Mouse (Mus musculus) hindbrain, embryonic 14.5 days (tissue): ENCODE results near the gene Pdzd2. TPM values are rescaled to one million over a fixed set of nuclear protein-coding genes. Genes with fewer than 3 reads are reported as not detected.

Experiments
- ATAC-seq: fragments of 200-750 bp; cut with Nextera tagmentation; 2 replicates; pipeline ENCODE4 v1.8.0; 2017; ENCODE audit warnings: moderate number of reproducible peaks, mild to moderate bottlenecking, moderate TSS enrichment, moderate library complexity; ENCODE audit not compliant: low FRiP score
- DNase-seq: peaks from one replicate; pipeline ENCODE4 v3.0.0-alpha.2; 2015; ENCODE audit warnings: low spot score
- H3K27ac ChIP-seq: fragments of 300-500 bp; sonication (generic); 2 replicates; pipeline ENCODE4 v1.5.1; 2014; ENCODE audit warnings: mild to moderate bottlenecking, moderate library complexity
- H3K27me3 ChIP-seq: fragments of 300-500 bp; sonication (generic); 2 replicates; pipeline ENCODE4 v1.6.1; 2014; ENCODE audit warnings: mild to moderate bottlenecking, low read length, mixed read lengths; ENCODE audit not compliant: control insufficient read depth, insufficient read depth
- H3K36me3 ChIP-seq: fragments of 300-500 bp; sonication (generic); replicated peaks from 2 replicates; pipeline ENCODE4 v1.6.1; 2014; ENCODE audit not compliant: control insufficient read depth, insufficient read depth
- H3K4me1 ChIP-seq: fragments of 300-500 bp; sonication (generic); replicated peaks from 2 replicates; pipeline ENCODE4 v1.6.1; 2014; ENCODE audit warnings: antibody characterized with exemption, low read length, mixed read lengths; ENCODE audit not compliant: control insufficient read depth, insufficient read depth
- H3K4me2 ChIP-seq: fragments of 300-500 bp; sonication (generic); replicated peaks from 2 replicates; pipeline ENCODE4 v1.6.1; 2014; ENCODE audit warnings: mild to moderate bottlenecking, moderate library complexity
- H3K4me3 ChIP-seq: fragments of 300-500 bp; sonication (generic); replicated peaks from 2 replicates; pipeline ENCODE4 v1.5.1; 2014; ENCODE audit warnings: mild to moderate bottlenecking, low read length
- H3K9ac ChIP-seq: fragments of 300-500 bp; sonication (generic); 2 replicates; pipeline ENCODE4 v1.6.1; 2014
- H3K9me3 ChIP-seq: fragments of 300-500 bp; sonication (generic); 2 replicates; pipeline ENCODE4 v1.6.1; 2016; ENCODE audit warnings: low read length; ENCODE audit not compliant: control insufficient read depth
- WGBS: fragments of 180-500 bp; shearing (Covaris S2); extraction: QIAGEN DNeasy Blood & Tissue Kit; methylation state at CpG from one replicate; pipeline ENCODE4 v1.1.7; 2014; 5-methylcytosine and 5-hydroxymethylcytosine counted together
- polyA plus RNA-seq: library from polyadenylated mRNA; unstranded; fragments of >200 nt; fragmentation: Nextera tagmentation; extraction: Ambion mirVana; gene quantifications from 2 replicates; pipeline ENCODE4 v1.2.1, GENCODE M21; 2014

Pdzd2 gene
- polyA plus RNA-seq, 1 experiment from 2014 or later = 15.5 TPM

DNA sequence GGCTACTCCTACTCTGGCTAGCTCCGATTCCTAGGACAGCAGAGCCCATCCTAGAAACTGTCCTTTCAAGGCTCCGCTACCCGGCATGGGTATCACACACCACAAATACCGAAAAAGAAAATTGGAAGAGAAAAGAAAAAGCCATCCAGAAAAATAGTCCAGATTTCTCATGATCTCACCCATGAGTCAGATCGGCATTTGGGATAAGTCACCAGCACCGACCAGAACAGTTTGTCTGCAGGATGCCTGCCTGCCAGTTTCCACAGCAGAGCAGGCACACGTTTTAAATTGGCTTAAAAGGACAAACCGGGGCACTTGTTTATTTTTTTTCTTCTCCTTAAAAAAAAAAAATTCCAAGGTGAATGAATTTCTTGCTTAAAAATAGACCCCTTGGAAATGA, 22.8 kb downstream of the Pdzd2 start:
- no peak for ATAC-seq
- H3K4me1 ChIP-seq = no peaks in the 10 kb centered on the region
- no peak for DNase-seq
- no peaks in the 10 kb centered on the region for H3K27me3 ChIP-seq
- 89% methylated on average over 8 of the region's 8 CpGs for WGBS
- H3K4me3 ChIP-seq = no peak overlapping the region
- no peak overlapping the region for H3K9ac ChIP-seq
- no peaks in the 10 kb centered on the region for H3K9me3 ChIP-seq
- H3K27ac ChIP-seq = no peak overlapping the region
- no peaks in the 10 kb centered on the region for H3K36me3 ChIP-seq
- no peak overlapping the region for H3K4me2 ChIP-seq

DNA sequence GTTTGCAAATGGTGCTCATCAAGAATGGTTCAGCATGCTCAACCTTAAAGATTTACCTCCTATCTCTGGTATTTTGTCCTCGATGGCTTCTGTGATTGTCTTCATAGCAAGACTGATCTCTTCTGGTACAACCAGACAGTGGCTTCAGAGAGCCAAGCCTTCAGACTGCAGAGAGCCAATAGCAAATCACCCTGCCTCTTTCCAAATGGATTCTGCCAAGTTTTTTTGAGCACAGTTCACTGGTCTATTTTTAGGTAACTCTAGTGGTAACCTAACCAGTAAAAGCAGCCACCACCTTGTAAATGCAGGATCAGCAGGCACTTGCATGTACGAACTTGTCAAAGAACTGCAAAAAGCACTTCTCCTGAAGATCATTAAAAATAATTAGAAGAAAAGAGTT, 25.4 kb downstream of the Pdzd2 start:
- ATAC-seq (no peak), DNase-seq (no peak)
- Histone ChIP-seq H3K27me3 (no peaks in the 10 kb centered on the region), H3K9ac (no peak overlapping the region), H3K4me1 (no peaks in the 10 kb centered on the region), H3K4me3 (no peak overlapping the region), H3K4me2 (no peak overlapping the region), H3K27ac (no peak overlapping the region), H3K9me3 (no peaks in the 10 kb centered on the region), H3K36me3 (no peaks in the 10 kb centered on the region)
- WGBS = 92% methylated on average over 2 of the region's 2 CpGs

GRCm38 (mm10) chr15:12713216-12713615, 26.5 kb downstream of the Pdzd2 start:
- WGBS = 72% methylated on average over 2 of the region's 2 CpGs

GRCm38 (mm10) chr15:12710036-12710435, 29.7 kb downstream of the Pdzd2 start:
- Histone ChIP-seq H3K4me3 (no peak overlapping the region), H3K9ac (no peak overlapping the region), H3K4me2 (no peak overlapping the region), H3K9me3 (no peaks in the 10 kb centered on the region), H3K4me1 (no peaks in the 10 kb centered on the region), H3K27ac (no peak overlapping the region), H3K27me3 (no peaks in the 10 kb centered on the region), H3K36me3 (no peaks in the 10 kb centered on the region)
- no peak for ATAC-seq
- WGBS = 95% methylated on average over 3 of the region's 3 CpGs
- DNase-seq = no peak

More at GRCm38 (mm10) chr15:12713216-12713615, 26.5 kb downstream of the Pdzd2 start:
- H3K4me3 ChIP-seq = no peak overlapping the region
- no peak for DNase-seq
- no peaks in the 10 kb centered on the region for H3K27me3 ChIP-seq
- H3K4me1 ChIP-seq = no peaks in the 10 kb centered on the region
- no peaks in the 10 kb centered on the region for H3K9me3 ChIP-seq
- ATAC-seq = no peak
- no peak overlapping the region for H3K4me2 ChIP-seq
- H3K9ac ChIP-seq = no peak overlapping the region
- H3K36me3 ChIP-seq = no peaks in the 10 kb centered on the region
- H3K27ac ChIP-seq = no peak overlapping the region

GRCm38 (mm10) chr15:12708297-12708696, 31.4 kb downstream of the Pdzd2 start:
- Histone ChIP-seq H3K4me2 (no peak overlapping the region), H3K9ac (no peak overlapping the region), H3K9me3 (no peaks in the 10 kb centered on the region), H3K27ac (no peak overlapping the region), H3K27me3 (no peaks in the 10 kb centered on the region), H3K36me3 (no peaks in the 10 kb centered on the region), H3K4me3 (no peak overlapping the region), H3K4me1 (no peaks in the 10 kb centered on the region)
- WGBS = 0% methylated on average over 1 of the region's 1 CpGs
- ATAC-seq (no peak), DNase-seq (no peak)

DNA sequence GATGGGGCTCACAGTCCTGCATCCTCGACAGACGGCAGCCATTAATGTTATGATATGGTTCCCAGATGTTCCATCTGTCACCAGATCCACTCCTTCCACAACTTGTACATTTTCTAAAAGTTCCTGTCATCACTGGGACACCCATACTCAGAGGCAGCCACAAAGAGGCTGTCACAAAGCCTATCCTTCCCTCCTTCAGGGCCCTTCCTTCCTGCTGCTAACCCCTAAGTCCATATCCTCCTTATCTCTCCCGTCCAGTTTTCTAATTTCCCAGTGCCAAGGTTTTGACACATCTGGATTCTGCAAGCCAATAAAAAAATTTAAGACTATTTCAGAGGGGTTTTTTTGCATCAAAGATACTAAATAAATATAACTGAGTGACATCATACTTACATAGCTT, 32.8 kb downstream of the Pdzd2 start:
- Histone ChIP-seq H3K9ac (no peak overlapping the region), H3K4me2 (no peak overlapping the region), H3K27me3 (no peaks in the 10 kb centered on the region), H3K27ac (no peak overlapping the region), H3K36me3 (no peaks in the 10 kb centered on the region), H3K4me1 (no peaks in the 10 kb centered on the region), H3K9me3 (no peaks in the 10 kb centered on the region), H3K4me3 (no peak overlapping the region)
- DNase-seq (no peak), ATAC-seq (no peak)
- 85% methylated on average over 3 of the region's 3 CpGs for WGBS

DNA sequence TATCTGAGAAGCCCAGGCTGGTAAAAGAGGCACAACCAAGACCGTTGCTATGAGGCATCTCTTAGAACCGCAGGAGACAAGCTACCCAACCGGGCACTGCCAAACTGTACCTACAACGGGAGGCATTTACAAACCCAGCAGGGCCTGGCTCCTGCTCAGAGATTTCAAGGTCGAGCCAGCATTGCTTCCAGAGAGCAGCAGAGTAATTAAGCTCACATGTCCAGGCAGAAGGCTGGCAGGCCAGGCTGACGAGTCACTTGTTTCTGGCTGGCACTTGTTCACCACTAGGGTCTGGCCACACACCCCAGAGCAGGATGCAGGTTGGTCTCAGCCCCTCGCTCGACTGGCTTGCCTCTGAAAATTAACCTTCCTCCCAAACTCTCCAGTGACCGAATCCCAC, 39.4 kb downstream of the Pdzd2 start:
- ATAC-seq = peak; percentile 69; the same call in 1 of the 2 replicates
- no peak overlapping the region for H3K4me3 ChIP-seq
- WGBS = 45% methylated on average over 9 of the region's 9 CpGs

GRCm38 (mm10) chr15:12697741-12698140, 42.0 kb downstream of the Pdzd2 start:
- no peaks in the 10 kb centered on the region for H3K27me3 ChIP-seq
- no peaks in the 10 kb centered on the region for H3K9me3 ChIP-seq
- no peak for DNase-seq
- H3K9ac ChIP-seq = no peak overlapping the region
- peaks cover 6% of the 10 kb centered on the region; the same call in 1 of the 2 replicates for H3K4me1 ChIP-seq
- 60% methylated on average over 7 of the region's 7 CpGs for WGBS
- no peak overlapping the region for H3K4me2 ChIP-seq
- no peak overlapping the region for H3K4me3 ChIP-seq
- ATAC-seq = no peak
- H3K36me3 ChIP-seq = no peaks in the 10 kb centered on the region
- H3K27ac ChIP-seq = no peak overlapping the region

More for the DNA sequence above, 39.4 kb downstream of the Pdzd2 start:
- Histone ChIP-seq H3K4me1 (peaks cover 6% of the 10 kb centered on the region; the same call in 1 of the 2 replicates), H3K4me2 (no peak overlapping the region), H3K36me3 (no peaks in the 10 kb centered on the region), H3K27ac (no peak overlapping the region), H3K9me3 (no peaks in the 10 kb centered on the region), H3K27me3 (no peaks in the 10 kb centered on the region), H3K9ac (no peak overlapping the region)
- DNase-seq = peak; percentile 35

GRCm38 (mm10) chr15:12696889-12697288, 42.8 kb downstream of the Pdzd2 start:
- 38% methylated on average over 8 of the region's 8 CpGs for WGBS
- Histone ChIP-seq H3K4me2 (no peak overlapping the region), H3K9ac (no peak overlapping the region), H3K9me3 (no peaks in the 10 kb centered on the region), H3K36me3 (no peaks in the 10 kb centered on the region), H3K4me3 (no peak overlapping the region), H3K4me1 (peaks cover 6% of the 10 kb centered on the region; the same call in 1 of the 2 replicates), H3K27ac (no peak overlapping the region), H3K27me3 (no peaks in the 10 kb centered on the region)
- ATAC-seq = no peak
- DNase-seq = no peak

GRCm38 (mm10) chr15:12689716-12690381, 49.9 kb downstream of the Pdzd2 start:
- Histone ChIP-seq H3K27ac (no peak overlapping the region), H3K4me2 (no peak overlapping the region), H3K9ac (no peak overlapping the region), H3K4me3 (no peak overlapping the region), H3K27me3 (no peaks in the 10 kb centered on the region), H3K4me1 (no peaks in the 10 kb centered on the region), H3K36me3 (no peaks in the 10 kb centered on the region), H3K9me3 (no peaks in the 10 kb centered on the region)
- ATAC-seq (no peak), DNase-seq (no peak)
- WGBS = 85% methylated on average over 7 of the region's 7 CpGs
